Mouse (Mus musculus): ENCODE data around the gene Lrp5.

Gene Lrp5

GRCm38 (mm10) chr19:3556169-3556827, 130.1 kb downstream of the Lrp5 start:
- DNase-seq (ENCODE audit: low spot score in 2 of 2): no peak

GRCm38 (mm10) chr19:3554785-3555184, 131.6 kb downstream of the Lrp5 start:
- no peak for DNase-seq (ENCODE audit: low spot score in 2 of 2)

- no peak for DNase-seq (ENCODE audit: low spot score in 2 of 2)
Observed at GRCm38 (mm10) chr19:3551573-3552159, 134.7 kb downstream of the Lrp5 start.

GRCm38 (mm10) chr19:3550101-3550500, 136.3 kb downstream of the Lrp5 start:
- DNase-seq (ENCODE audit: low spot score in 2 of 2): no peak

- DNase-seq (ENCODE audit: low spot score in 2 of 2): no peak
Observed at GRCm38 (mm10) chr19:3549263-3549662, 137.1 kb downstream of the Lrp5 start.

- no peak for DNase-seq (ENCODE audit: low spot score in 2 of 2)
Observed at GRCm38 (mm10) chr19:3548311-3548710, 138.1 kb downstream of the Lrp5 start.

GRCm38 (mm10) chr19:3544995-3545394, 141.4 kb downstream of the Lrp5 start:
- DNase-seq (ENCODE audit: low spot score in 2 of 2): no peak

GRCm38 (mm10) chr19:3542591-3542990, 143.8 kb downstream of the Lrp5 start:
- DNase-seq (ENCODE audit: low spot score in 2 of 2): no peak

- DNase-seq (ENCODE audit: low spot score in 2 of 2): no peak
Observed at GRCm38 (mm10) chr19:3540997-3541396, 145.4 kb downstream of the Lrp5 start.

- no peak for DNase-seq (ENCODE audit: low spot score in 2 of 2)
Observed at GRCm38 (mm10) chr19:3540254-3540653, 146.1 kb downstream of the Lrp5 start.

- DNase-seq (ENCODE audit: low spot score in 2 of 2): no peak
Observed at GRCm38 (mm10) chr19:3539456-3539855, 146.9 kb downstream of the Lrp5 start.

GRCm38 (mm10) chr19:3537658-3538057, 148.7 kb downstream of the Lrp5 start:
- DNase-seq (ENCODE audit: low spot score in 2 of 2): no peak

GRCm38 (mm10) chr19:3534945-3535344, 151.4 kb downstream of the Lrp5 start:
- peak in 1 of 2 experiments; percentile 12 for DNase-seq (ENCODE audit: low spot score in 2 of 2)
